Mouse (Mus musculus) liver, adult 2 months (tissue): Measurements from ENCODE around the gene 6030452D12Rik.

Experiments used
- CTCF ChIP-seq: fragments of 200-500 bp; IDR thresholded peaks from 2 replicates; pipeline ENCODE4 v1.5.1; 2011; ENCODE audit warnings: low read depth, low read length, control low read depth
- POLR2A ChIP-seq: fragments of 200-500 bp; IDR thresholded peaks from 2 replicates; pipeline ENCODE4 v1.6.1; 2011; ENCODE audit warnings: low read length, control low read depth; ENCODE audit not compliant: insufficient read depth; ENCODE audit errors: extremely low read depth

GRCm38 (mm10) chr8:106508456-106508855, 8.1 kb downstream of the 6030452D12Rik start:
- TF ChIP-seq CTCF (no peak), POLR2A (no peak)
